Mouse (Mus musculus): ENCODE data around the gene Fancc. TPM values are rescaled to one million over a fixed set of nuclear protein-coding genes. Genes with fewer than 3 reads are reported as not detected.

Fancc gene
- polyA plus RNA-seq, 1 experiment = 14.7 TPM

- 95% methylated on average over 4 of the region's 4 CpGs for WGBS
- no peaks in the 10 kb centered on the region for H3K36me3 ChIP-seq (ENCODE audit: control insufficient read depth, insufficient read depth, low read length)
- no peaks in the 10 kb centered on the region for H3K4me1 ChIP-seq (replicated peaks; ENCODE audit: control insufficient read depth, insufficient read depth, low read length)
- TF ChIP-seq POLR2A (IDR thresholded peaks at IDR 0.05; ENCODE audit: control insufficient read depth, extremely low read depth, insufficient read depth, low read length, poor library complexity) = no peak
- no peak for TF ChIP-seq CTCF (IDR thresholded peaks at IDR 0.05; ENCODE audit: borderline replicate concordance, control insufficient read depth, extremely low read depth, insufficient read depth, low read length, poor library complexity)
- H3K27ac ChIP-seq (ENCODE audit: control insufficient read depth, insufficient read depth, low read length) = no peak overlapping the region
- DNase-seq = no peak
- H3K4me3 ChIP-seq (ENCODE audit: control insufficient read depth, insufficient read depth, low read length) = no peak overlapping the region
- H3K27me3 ChIP-seq (ENCODE audit: control insufficient read depth, insufficient read depth, low read length) = no peaks in the 10 kb centered on the region
These were observed 147.0 kb downstream of the Fancc start for GRCm38 (mm10) chr13:63350076-63350475.

- TF ChIP-seq POLR2A (IDR thresholded peaks at IDR 0.05; ENCODE audit: control insufficient read depth, extremely low read depth, insufficient read depth, low read length, poor library complexity) (no peak), CTCF (IDR thresholded peaks at IDR 0.05; ENCODE audit: borderline replicate concordance, control insufficient read depth, extremely low read depth, insufficient read depth, low read length, poor library complexity) (no peak)
- Histone ChIP-seq H3K36me3 (ENCODE audit: control insufficient read depth, insufficient read depth, low read length) (no peaks in the 10 kb centered on the region), H3K27ac (ENCODE audit: control insufficient read depth, insufficient read depth, low read length) (no peak overlapping the region), H3K4me3 (ENCODE audit: control insufficient read depth, insufficient read depth, low read length) (no peak overlapping the region), H3K4me1 (replicated peaks; ENCODE audit: control insufficient read depth, insufficient read depth, low read length) (no peaks in the 10 kb centered on the region), H3K27me3 (ENCODE audit: control insufficient read depth, insufficient read depth, low read length) (no peaks in the 10 kb centered on the region)
- no peak for DNase-seq
- WGBS = 95% methylated on average over 2 of the region's 2 CpGs
These were observed 149.4 kb downstream of the Fancc start for GRCm38 (mm10) chr13:63347639-63348038.

- 86% methylated on average over 5 of the region's 5 CpGs for WGBS
- no peak for TF ChIP-seq POLR2A (IDR thresholded peaks at IDR 0.05; ENCODE audit: control insufficient read depth, extremely low read depth, insufficient read depth, low read length, poor library complexity)
- TF ChIP-seq CTCF (IDR thresholded peaks at IDR 0.05; ENCODE audit: borderline replicate concordance, control insufficient read depth, extremely low read depth, insufficient read depth, low read length, poor library complexity) = no peak
- no peak overlapping the region for H3K4me3 ChIP-seq (ENCODE audit: control insufficient read depth, insufficient read depth, low read length)
- H3K36me3 ChIP-seq (ENCODE audit: control insufficient read depth, insufficient read depth, low read length) = no peaks in the 10 kb centered on the region
- no peak for DNase-seq
- H3K27me3 ChIP-seq (ENCODE audit: control insufficient read depth, insufficient read depth, low read length) = no peaks in the 10 kb centered on the region
- H3K4me1 ChIP-seq (replicated peaks; ENCODE audit: control insufficient read depth, insufficient read depth, low read length) = no peaks in the 10 kb centered on the region
- no peak overlapping the region for H3K27ac ChIP-seq (ENCODE audit: control insufficient read depth, insufficient read depth, low read length)
These were observed 151.4 kb downstream of the Fancc start for GRCm38 (mm10) chr13:63345476-63346225.

- Histone ChIP-seq H3K27me3 (ENCODE audit: control insufficient read depth, insufficient read depth, low read length) (no peaks in the 10 kb centered on the region), H3K4me1 (replicated peaks; ENCODE audit: control insufficient read depth, insufficient read depth, low read length) (no peaks in the 10 kb centered on the region), H3K27ac (ENCODE audit: control insufficient read depth, insufficient read depth, low read length) (no peak overlapping the region), H3K4me3 (ENCODE audit: control insufficient read depth, insufficient read depth, low read length) (no peak overlapping the region), H3K36me3 (ENCODE audit: control insufficient read depth, insufficient read depth, low read length) (no peaks in the 10 kb centered on the region)
- 96% methylated on average over 3 of the region's 3 CpGs for WGBS
- DNase-seq = no peak
- no peak for TF ChIP-seq CTCF (IDR thresholded peaks at IDR 0.05; ENCODE audit: borderline replicate concordance, control insufficient read depth, extremely low read depth, insufficient read depth, low read length, poor library complexity)
These were observed 152.6 kb downstream of the Fancc start for GRCm38 (mm10) chr13:63344481-63344880.

GRCm38 (mm10) chr13:63342781-63343180, 154.3 kb downstream of the Fancc start:
- WGBS = 79% methylated on average over 2 of the region's 2 CpGs
- no peak overlapping the region for H3K4me3 ChIP-seq (ENCODE audit: control insufficient read depth, insufficient read depth, low read length)
- no peak overlapping the region for H3K27ac ChIP-seq (ENCODE audit: control insufficient read depth, insufficient read depth, low read length)
- TF ChIP-seq POLR2A (IDR thresholded peaks at IDR 0.05; ENCODE audit: control insufficient read depth, extremely low read depth, insufficient read depth, low read length, poor library complexity) = no peak
- TF ChIP-seq CTCF (IDR thresholded peaks at IDR 0.05; ENCODE audit: borderline replicate concordance, control insufficient read depth, extremely low read depth, insufficient read depth, low read length, poor library complexity) = no peak
- no peaks in the 10 kb centered on the region for H3K4me1 ChIP-seq (replicated peaks; ENCODE audit: control insufficient read depth, insufficient read depth, low read length)
- no peak for DNase-seq
- H3K27me3 ChIP-seq (ENCODE audit: control insufficient read depth, insufficient read depth, low read length) = no peaks in the 10 kb centered on the region
- H3K36me3 ChIP-seq (ENCODE audit: control insufficient read depth, insufficient read depth, low read length) = no peaks in the 10 kb centered on the region

- H3K27me3 ChIP-seq (ENCODE audit: control insufficient read depth, insufficient read depth, low read length) = no peaks in the 10 kb centered on the region
- H3K27ac ChIP-seq (ENCODE audit: control insufficient read depth, insufficient read depth, low read length) = no peak overlapping the region
- H3K36me3 ChIP-seq (ENCODE audit: control insufficient read depth, insufficient read depth, low read length) = no peaks in the 10 kb centered on the region
- no peaks in the 10 kb centered on the region for H3K4me1 ChIP-seq (replicated peaks; ENCODE audit: control insufficient read depth, insufficient read depth, low read length)
- no peak for DNase-seq
- no peak for TF ChIP-seq POLR2A (IDR thresholded peaks at IDR 0.05; ENCODE audit: control insufficient read depth, extremely low read depth, insufficient read depth, low read length, poor library complexity)
- TF ChIP-seq CTCF (IDR thresholded peaks at IDR 0.05; ENCODE audit: borderline replicate concordance, control insufficient read depth, extremely low read depth, insufficient read depth, low read length, poor library complexity) = no peak
- no peak overlapping the region for H3K4me3 ChIP-seq (ENCODE audit: control insufficient read depth, insufficient read depth, low read length)
- WGBS = 95% methylated on average over 4 of the region's 4 CpGs
These were observed 157.1 kb downstream of the Fancc start for GRCm38 (mm10) chr13:63339946-63340345.
